Mouse (Mus musculus) lung, embryonic 15.5 days (tissue): ENCODE results near the gene Fam120b. TPM values are rescaled to one million over a fixed set of nuclear protein-coding genes. Genes with fewer than 3 reads are reported as not detected.

Experiments used
- ATAC-seq: fragments of 200-750 bp; cut with Nextera tagmentation; 2 replicates; pipeline ENCODE4 v1.8.0; 2017; ENCODE audit warnings: moderate number of reproducible peaks, borderline replicate concordance; ENCODE audit not compliant: low FRiP score, low TSS enrichment; ENCODE audit errors: extremely low read depth
- H3K27ac ChIP-seq: fragments of 300-500 bp; sonication (generic); 2 replicates; pipeline ENCODE4 v1.5.1; 2015; ENCODE audit warnings: moderate library complexity, mild to moderate bottlenecking, inconsistent platforms
- H3K27me3 ChIP-seq: fragments of 300-500 bp; sonication (generic); 2 replicates; pipeline ENCODE4 v1.6.1; 2015; ENCODE audit warnings: inconsistent platforms
- H3K36me3 ChIP-seq: fragments of 300-500 bp; sonication (generic); 2 replicates; pipeline ENCODE4 v1.6.1; 2015; ENCODE audit warnings: inconsistent platforms
- H3K4me1 ChIP-seq: fragments of 300-500 bp; sonication (generic); 2 replicates; pipeline ENCODE4 v1.6.1; 2015; ENCODE audit warnings: inconsistent platforms
- H3K4me2 ChIP-seq: fragments of 300-500 bp; sonication (generic); 2 replicates; pipeline ENCODE4 v1.6.1; 2015; ENCODE audit warnings: inconsistent platforms, mild to moderate bottlenecking, moderate library complexity
- H3K4me3 ChIP-seq: fragments of 300-500 bp; sonication (generic); 2 replicates; pipeline ENCODE4 v1.5.1; 2015; ENCODE audit warnings: mild to moderate bottlenecking, inconsistent platforms
- H3K9ac ChIP-seq: fragments of 300-500 bp; sonication (generic); 2 replicates; pipeline ENCODE4 v1.6.1; 2015; ENCODE audit warnings: inconsistent platforms
- H3K9me3 ChIP-seq: fragments of 300-500 bp; sonication (generic); 2 replicates; pipeline ENCODE4 v1.6.1; 2016; ENCODE audit warnings: inconsistent platforms
- whole genome bisulfite sequencing: fragments of 180-500 bp; shearing (Covaris S2); methylation state at CpG from one replicate; pipeline ENCODE4 v1.1.7; 2015; 5-methylcytosine and 5-hydroxymethylcytosine counted together
- polyA plus RNA-seq: library from polyadenylated mRNA; unstranded; fragments of >200 nt; fragmentation: Nextera tagmentation; extraction: Ambion mirVana; gene quantifications from 2 replicates; pipeline ENCODE4 v1.2.1, GENCODE M21; 2015

The Fam120b gene
- polyA plus RNA-seq = 26.1 and 26.8 TPM in 2 replicates

DNA sequence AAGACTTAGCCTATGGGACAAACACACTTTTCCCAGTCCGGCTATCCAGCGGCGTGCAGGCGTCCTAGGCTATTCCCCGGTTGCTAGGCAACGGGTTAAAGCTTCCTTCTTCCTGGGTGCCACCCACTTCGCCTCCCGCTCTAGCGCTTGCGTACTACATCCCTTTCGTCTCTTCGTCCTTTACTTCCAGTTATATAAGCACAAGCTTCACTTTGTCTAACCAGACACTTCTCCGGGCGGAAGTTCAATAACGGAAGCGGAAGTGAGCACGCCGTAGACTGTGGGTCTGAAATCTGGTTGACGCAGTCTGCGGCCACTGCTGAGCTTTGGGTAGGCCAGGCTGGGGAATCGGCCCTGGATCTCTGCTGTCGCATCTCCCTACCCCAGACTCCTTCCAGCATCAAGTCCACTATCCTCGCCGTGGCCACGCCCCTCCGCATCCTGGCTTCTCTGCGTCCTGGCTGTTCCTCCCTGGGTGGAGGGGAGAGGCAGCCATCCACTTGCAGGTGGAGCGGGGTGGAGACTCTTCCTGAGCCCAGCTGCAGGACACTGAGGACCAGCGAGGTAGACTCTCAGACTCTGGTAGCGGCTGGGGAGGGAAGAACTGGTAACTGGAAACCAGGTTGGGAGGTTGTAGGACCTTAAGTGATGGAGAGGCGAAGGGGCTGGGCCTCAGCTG is at the start of gene Fam120b:
Gene Fam120b (plus strand): TSS at position 206 of the 679 bp plus-strand sequence.
- 1% methylated on average over 31 of the region's 31 CpGs for WGBS
- peak; percentile 97 for ATAC-seq
- Histone ChIP-seq H3K27ac (peak within 1 kb of the TSS; percentile 88), H3K4me3 (peak within 1 kb of the TSS; percentile 94), H3K36me3 (no peaks in the 10 kb centered on the region), H3K4me2 (peak within 1 kb of the TSS; percentile 89), H3K9ac (peak within 1 kb of the TSS; percentile 92), H3K4me1 (peaks cover 19% of the 10 kb centered on the region), H3K27me3 (0 out of 2 replicates have a peak, but pooled peaks cover 7% of the 10 kb centered on the region), H3K9me3 (no peaks in the 10 kb centered on the region)

DNA sequence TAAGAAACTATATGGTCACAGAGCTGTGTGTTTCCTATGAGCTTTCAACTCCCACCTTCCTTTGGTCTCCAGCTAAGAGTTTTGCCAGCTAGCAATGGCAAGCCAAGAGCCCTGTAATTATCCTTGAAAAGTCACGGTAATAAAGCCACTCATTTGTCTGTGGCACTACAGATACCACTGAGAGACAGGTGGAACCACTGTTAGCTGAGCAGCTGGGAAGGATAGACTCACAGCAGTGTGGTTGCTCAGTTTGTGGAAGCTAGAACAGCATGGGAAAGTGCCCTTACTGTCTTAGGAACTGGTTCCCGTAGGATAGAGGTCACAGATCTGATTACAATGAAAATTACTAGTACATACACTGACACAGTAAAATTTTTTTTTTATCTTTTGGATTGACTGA is 45.9 kb upstream of the Fam120b start:
- Histone ChIP-seq H3K4me2 (no peak overlapping the region), H3K36me3 (no peaks in the 10 kb centered on the region), H3K27ac (no peak overlapping the region), H3K9ac (no peak overlapping the region), H3K9me3 (no peaks in the 10 kb centered on the region), H3K27me3 (no peaks in the 10 kb centered on the region), H3K4me1 (no peaks in the 10 kb centered on the region), H3K4me3 (no peak overlapping the region)
- no peak for ATAC-seq
- WGBS = 69% methylated on average over 2 of the region's 2 CpGs

DNA sequence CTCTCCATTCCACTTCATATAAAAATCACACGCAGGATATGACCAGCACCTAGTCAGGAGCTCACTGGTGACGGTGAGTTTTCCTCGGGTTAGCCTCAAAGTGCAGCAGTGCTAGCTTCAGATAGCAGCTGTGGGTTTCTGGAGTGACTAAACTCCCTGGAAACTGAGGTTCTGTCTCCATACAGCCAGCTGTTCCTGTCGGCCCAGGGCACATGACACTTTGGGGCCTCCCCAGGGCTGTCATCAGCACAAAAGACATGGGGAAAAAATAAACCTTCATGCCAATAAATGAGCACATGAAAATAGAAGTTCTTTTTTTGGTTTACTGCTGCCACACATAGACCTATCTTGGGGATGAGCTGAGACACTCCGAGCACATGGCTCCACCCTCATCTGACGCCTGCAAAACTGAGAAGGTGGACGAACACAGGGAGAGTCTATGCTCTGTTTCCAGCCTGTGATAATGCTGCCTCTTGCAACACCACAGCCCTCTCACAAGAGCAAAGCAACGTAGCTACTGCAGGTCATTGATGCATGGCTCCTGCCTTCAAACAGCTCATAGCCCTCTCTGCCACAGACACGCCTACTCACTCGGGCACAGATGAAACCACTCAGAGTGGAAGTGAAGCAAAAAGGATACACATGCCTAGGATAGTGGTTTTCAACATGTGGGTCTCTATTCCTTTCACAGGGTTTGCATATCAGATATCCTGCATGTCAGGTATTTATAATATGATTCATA is 43.0 kb upstream of the Fam120b start:
- H3K27ac ChIP-seq = no peak overlapping the region
- H3K36me3 ChIP-seq = no peaks in the 10 kb centered on the region
- no peak overlapping the region for H3K4me2 ChIP-seq
- WGBS = 49% methylated on average over 10 of the region's 10 CpGs
- H3K9ac ChIP-seq = no peak overlapping the region
- no peaks in the 10 kb centered on the region for H3K27me3 ChIP-seq
- no peak for ATAC-seq
- no peaks in the 10 kb centered on the region for H3K9me3 ChIP-seq
- H3K4me1 ChIP-seq = no peaks in the 10 kb centered on the region
- no peak overlapping the region for H3K4me3 ChIP-seq

DNA sequence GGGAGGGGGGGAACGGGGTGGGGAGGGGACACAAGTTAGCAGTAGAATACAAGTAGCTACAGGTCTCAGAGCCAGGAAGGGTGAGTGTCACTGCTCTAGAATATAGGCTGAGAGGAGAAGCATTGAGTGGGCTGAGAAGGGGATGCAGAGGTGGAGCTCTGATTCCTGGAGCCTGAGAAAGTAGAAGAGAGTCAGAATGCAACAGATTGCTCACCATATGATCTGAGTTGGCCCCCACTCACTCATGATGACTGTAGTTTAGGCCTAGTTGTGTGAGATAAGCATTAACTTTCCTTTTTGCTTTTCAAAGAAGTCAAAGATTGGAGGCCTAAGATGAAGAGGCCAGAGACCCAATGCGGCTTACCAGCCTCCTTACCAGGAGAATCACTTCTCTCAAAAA is 42.0 kb upstream of the Fam120b start:
- Histone ChIP-seq H3K4me1 (no peaks in the 10 kb centered on the region), H3K27ac (no peak overlapping the region), H3K4me3 (no peak overlapping the region), H3K27me3 (no peaks in the 10 kb centered on the region), H3K9me3 (no peaks in the 10 kb centered on the region), H3K9ac (no peak overlapping the region), H3K4me2 (no peak overlapping the region), H3K36me3 (no peaks in the 10 kb centered on the region)
- no peak for ATAC-seq
- WGBS = 80% methylated on average over 2 of the region's 2 CpGs

DNA sequence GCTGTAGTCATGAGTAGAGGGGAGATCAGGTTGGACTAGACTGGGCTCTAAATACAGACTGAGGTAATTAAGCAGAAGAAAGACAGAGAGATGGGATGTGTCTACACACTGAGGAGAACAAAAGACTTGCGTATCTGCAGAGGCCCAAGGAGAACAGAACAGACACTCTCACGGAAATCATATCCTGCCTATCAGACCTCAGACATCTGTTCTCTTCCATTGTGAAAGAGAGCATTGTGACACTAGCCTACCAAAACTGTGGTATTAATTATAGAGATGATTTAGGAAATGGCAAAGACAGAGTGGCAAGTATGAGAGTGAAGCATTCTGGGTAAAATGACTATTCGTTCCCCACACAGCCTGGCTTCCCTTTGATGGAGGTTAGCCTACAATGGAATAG is 40.9 kb upstream of the Fam120b start:
- Histone ChIP-seq H3K9me3 (no peaks in the 10 kb centered on the region), H3K4me3 (no peak overlapping the region), H3K4me1 (no peaks in the 10 kb centered on the region), H3K36me3 (no peaks in the 10 kb centered on the region), H3K9ac (no peak overlapping the region), H3K27me3 (no peaks in the 10 kb centered on the region), H3K4me2 (no peak overlapping the region), H3K27ac (no peak overlapping the region)
- ATAC-seq = no peak
- 87% methylated on average over 3 of the region's 3 CpGs for WGBS

DNA sequence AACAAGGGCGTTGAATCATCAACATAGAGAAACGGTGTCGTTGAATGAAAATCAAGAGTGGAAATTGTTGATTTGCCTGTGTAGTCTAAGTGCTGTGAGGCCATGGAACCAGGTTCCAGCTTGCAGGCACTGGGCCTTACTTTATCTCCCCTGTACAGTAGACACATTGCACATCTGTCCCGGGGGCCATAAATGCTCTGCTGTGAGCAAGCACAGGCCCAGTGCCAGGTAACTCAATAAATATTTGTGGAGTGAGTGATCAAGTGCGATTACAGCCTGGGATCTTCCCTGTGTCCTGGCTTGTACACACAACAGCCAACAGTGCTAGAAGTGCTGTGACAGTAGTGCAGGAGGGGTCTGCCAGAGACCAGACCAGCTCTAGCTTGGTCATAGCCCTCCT is 39.5 kb upstream of the Fam120b start:
- Histone ChIP-seq H3K4me1 (no peaks in the 10 kb centered on the region), H3K4me3 (no peak overlapping the region), H3K4me2 (no peak overlapping the region), H3K27me3 (no peaks in the 10 kb centered on the region), H3K27ac (no peak overlapping the region), H3K9ac (no peak overlapping the region), H3K36me3 (no peaks in the 10 kb centered on the region), H3K9me3 (no peaks in the 10 kb centered on the region)
- no peak for ATAC-seq
- WGBS = 65% methylated on average over 5 of the region's 5 CpGs

DNA sequence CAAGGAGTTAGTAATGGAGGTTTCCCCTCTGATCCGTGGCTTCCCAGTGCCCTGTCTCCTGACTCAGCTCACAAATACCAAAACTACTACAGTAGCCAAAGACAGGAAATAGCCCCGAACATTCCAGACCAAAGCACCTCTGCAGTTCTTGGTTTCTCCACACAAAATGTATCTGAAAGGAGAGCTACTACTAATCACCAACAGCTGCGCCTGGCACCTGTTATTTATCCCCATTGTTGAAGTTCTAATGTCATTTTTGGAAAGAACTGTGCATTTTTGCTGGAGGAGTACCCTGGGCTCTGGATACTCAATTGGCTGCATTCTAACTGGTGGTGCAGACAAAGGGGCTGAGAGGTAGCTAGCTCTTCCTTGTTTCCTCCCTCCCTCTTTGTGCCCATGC is 38.9 kb upstream of the Fam120b start:
- no peaks in the 10 kb centered on the region for H3K36me3 ChIP-seq
- H3K4me2 ChIP-seq = no peak overlapping the region
- H3K9ac ChIP-seq = no peak overlapping the region
- H3K27me3 ChIP-seq = no peaks in the 10 kb centered on the region
- 64% methylated on average over 3 of the region's 3 CpGs for WGBS
- H3K4me1 ChIP-seq = no peaks in the 10 kb centered on the region
- H3K27ac ChIP-seq = no peak overlapping the region
- ATAC-seq = no peak
- no peak overlapping the region for H3K4me3 ChIP-seq
- no peaks in the 10 kb centered on the region for H3K9me3 ChIP-seq

DNA sequence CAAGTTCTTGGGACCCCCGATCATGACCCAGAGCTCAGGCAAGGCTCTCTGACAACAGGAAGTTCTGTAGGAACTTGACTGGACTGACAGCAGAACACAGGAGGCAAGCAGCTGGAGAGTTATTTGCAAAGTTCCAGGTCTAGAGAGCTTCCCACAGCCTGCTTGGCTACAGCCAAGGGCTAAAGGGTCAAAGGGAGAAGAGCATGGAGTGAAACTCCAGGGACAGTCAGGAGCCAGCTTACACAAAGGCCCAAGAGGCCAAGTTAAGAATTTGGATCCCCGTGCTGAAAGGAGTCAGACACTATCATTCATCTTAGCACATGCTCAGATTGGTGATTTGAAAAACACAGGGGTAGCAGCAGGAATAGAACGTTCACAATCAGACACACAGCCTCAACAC is 32.3 kb upstream of the Fam120b start:
- Histone ChIP-seq H3K4me2 (no peak overlapping the region), H3K9ac (no peak overlapping the region), H3K9me3 (no peaks in the 10 kb centered on the region), H3K27me3 (no peaks in the 10 kb centered on the region), H3K4me3 (no peak overlapping the region), H3K4me1 (peaks cover 3% of the 10 kb centered on the region; the same call in 1 of the 2 replicates), H3K27ac (no peak overlapping the region), H3K36me3 (no peaks in the 10 kb centered on the region)
- WGBS = 46% methylated on average over 3 of the region's 3 CpGs
- ATAC-seq = no peak

DNA sequence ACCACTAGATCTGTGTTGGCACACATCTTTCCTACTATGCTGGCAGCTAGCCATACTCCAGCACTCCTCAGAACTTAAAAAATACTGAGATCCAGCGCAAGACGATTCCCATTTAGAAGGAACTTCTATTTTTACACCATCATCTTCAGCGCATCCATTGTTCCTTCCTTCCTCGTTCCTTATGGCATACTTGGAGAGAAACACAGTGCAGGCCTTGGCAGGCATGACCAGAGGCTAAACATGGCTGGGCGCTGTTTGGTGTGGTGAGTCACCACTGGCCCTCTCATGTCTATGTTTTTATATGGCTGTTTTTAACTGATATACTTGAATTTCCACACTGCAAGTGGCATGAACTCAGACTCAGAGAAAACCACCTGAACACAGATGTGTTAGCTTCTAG is 30.4 kb upstream of the Fam120b start:
- Histone ChIP-seq H3K4me1 (peaks cover 3% of the 10 kb centered on the region; the same call in 1 of the 2 replicates), H3K9ac (no peak overlapping the region), H3K9me3 (no peaks in the 10 kb centered on the region), H3K27me3 (no peaks in the 10 kb centered on the region), H3K36me3 (no peaks in the 10 kb centered on the region), H3K27ac (no peak overlapping the region), H3K4me2 (no peak overlapping the region), H3K4me3 (no peak overlapping the region)
- ATAC-seq = no peak
- WGBS = 48% methylated on average over 5 of the region's 5 CpGs

DNA sequence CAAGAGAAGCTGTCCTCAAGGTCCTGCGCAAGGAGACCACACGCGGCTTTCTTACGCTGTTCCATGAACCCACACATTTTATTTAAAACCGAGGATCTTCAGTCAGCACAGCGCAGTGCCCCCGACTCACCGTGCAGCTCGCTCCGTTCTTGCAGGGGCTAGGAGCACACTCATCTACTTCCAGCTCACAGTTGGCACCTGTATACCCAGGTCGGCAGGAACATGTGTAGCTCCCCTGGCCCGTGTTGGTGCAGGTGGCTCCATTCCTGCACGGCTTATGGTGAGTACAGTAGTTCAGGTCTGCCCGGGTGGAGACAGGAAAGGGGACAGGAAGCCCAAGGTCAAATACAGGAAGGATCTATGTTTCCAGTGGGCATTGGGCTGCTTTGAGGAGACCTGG is 25.6 kb upstream of the Fam120b start:
- H3K4me1 ChIP-seq = peaks cover 25% of the 10 kb centered on the region
- no peaks in the 10 kb centered on the region for H3K36me3 ChIP-seq
- peaks cover 26% of the 10 kb centered on the region for H3K27me3 ChIP-seq
- no peaks in the 10 kb centered on the region for H3K9me3 ChIP-seq
- no peak overlapping the region for H3K4me3 ChIP-seq
- no peak overlapping the region for H3K4me2 ChIP-seq
- WGBS = 87% methylated on average over 14 of the region's 14 CpGs
- H3K27ac ChIP-seq = no peak overlapping the region
- ATAC-seq = no peak
- no peak overlapping the region for H3K9ac ChIP-seq

DNA sequence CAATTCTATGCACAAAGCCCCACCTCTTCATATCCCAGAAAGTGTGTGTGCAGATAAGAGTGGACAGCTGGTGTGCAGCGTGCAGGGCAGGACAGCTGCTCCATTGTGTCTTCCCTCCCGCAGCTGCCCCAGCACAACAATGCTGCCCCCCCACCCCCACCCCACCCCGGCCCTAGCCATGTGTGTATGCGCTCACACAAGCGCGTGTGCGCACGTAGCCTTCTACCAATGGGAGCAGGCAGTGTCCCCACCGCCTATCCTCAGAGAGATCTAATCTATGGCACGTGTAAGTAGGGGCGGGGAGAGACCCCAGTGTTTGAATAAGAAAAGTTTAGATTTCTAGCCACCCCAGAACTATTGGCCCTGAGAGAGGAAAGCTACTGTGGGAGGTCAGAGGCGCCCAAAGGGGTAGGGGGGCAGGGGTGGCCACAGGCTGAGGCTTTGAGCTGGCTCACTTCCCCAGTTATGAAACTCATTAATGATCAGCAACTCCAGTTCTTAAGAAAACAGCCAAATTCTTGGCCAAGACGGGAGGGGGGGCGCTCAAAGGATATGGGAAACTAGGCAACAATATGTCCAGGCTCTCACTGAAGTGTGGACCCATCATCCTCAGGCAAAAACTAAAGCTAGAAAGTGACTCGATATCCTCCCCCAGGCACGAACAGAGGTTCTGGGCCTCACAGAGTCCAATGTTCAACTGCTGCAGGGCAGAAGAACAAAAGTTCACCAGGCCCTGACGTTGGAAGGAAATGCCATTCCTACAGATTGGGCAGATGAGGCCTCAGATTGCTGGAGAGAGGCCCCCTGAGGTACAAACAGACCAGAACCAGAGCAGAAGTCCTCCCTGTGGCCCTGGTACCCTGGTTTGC is 23.8 kb upstream of the Fam120b start:
- H3K9me3 ChIP-seq = no peaks in the 10 kb centered on the region
- H3K4me1 ChIP-seq = peaks cover 31% of the 10 kb centered on the region
- ATAC-seq = peak; percentile 6; the same call in 1 of the 2 replicates
- WGBS = 32% methylated on average over 17 of the region's 17 CpGs
- H3K4me3 ChIP-seq = no peak overlapping the region
- no peak overlapping the region for H3K9ac ChIP-seq
- peak overlapping the region; percentile 32 for H3K27ac ChIP-seq
- H3K4me2 ChIP-seq = peak overlapping the region; percentile 100
- H3K36me3 ChIP-seq = no peaks in the 10 kb centered on the region
- H3K27me3 ChIP-seq = peaks cover 42% of the 10 kb centered on the region
